Mouse (Mus musculus) MEL (cell line): ENCODE results near the gene Tex44. TPM values are rescaled to one million over a fixed set of nuclear protein-coding genes. Genes with fewer than 3 reads are reported as not detected.

ENCODE experiments used
- DNase-seq: peaks from one replicate; pipeline ENCODE4 v3.0.0; 2011; ENCODE audit warnings: low read depth, low spot score
- H3K27ac ChIP-seq: 2 replicates; pipeline ENCODE4 v1.5.1; 2012; ENCODE audit warnings: low read depth, mild to moderate bottlenecking, control low read depth, low read length, moderate library complexity; ENCODE audit not compliant: control insufficient read depth
- H3K27me3 ChIP-seq, 2 experiments: fragments of 150-350 bp in 1 of 2; sonication (generic) in 1 of 2; 2 replicates each; pipeline ENCODE4 v1.6.1; 2012; ENCODE audit warnings: low read length in 2 of 2, mild to moderate bottlenecking in 2 of 2, improper control_type of control experiment in 1 of 2, moderate library complexity in 1 of 2; ENCODE audit not compliant: insufficient read depth in 2 of 2, control insufficient read depth in 1 of 2
- H3K36me3 ChIP-seq, 2 experiments: 2 replicates each; pipeline ENCODE4 v1.6.1; 2012 to 2014; ENCODE audit warnings: low read length in 2 of 2, improper control_type of control experiment in 1 of 2, inconsistent platforms in 1 of 2, mild to moderate bottlenecking in 1 of 2; ENCODE audit not compliant: insufficient read depth in 2 of 2, control insufficient read depth in 1 of 2
- H3K4me1 ChIP-seq, 2 experiments: fragments of 150-350 bp in 1 of 2; sonication (generic) in 1 of 2; 2 replicates each; pipeline ENCODE4 v1.6.1; 2012; ENCODE audit warnings: low read length in 2 of 2, improper control_type of control experiment in 1 of 2, mild to moderate bottlenecking in 1 of 2; ENCODE audit not compliant: insufficient read depth in 2 of 2, control insufficient read depth in 1 of 2
- H3K4me3 ChIP-seq, 2 experiments: fragments of 150-350 bp in 1 of 2; sonication (generic) in 1 of 2; 2 replicates each; pipeline ENCODE4 v1.5.1; 2012; ENCODE audit warnings: low read depth in 2 of 2, low read length in 2 of 2, mild to moderate bottlenecking in 2 of 2, moderate library complexity in 2 of 2, control low read depth in 1 of 2, improper control_type of control experiment in 1 of 2; ENCODE audit not compliant: control insufficient read depth in 1 of 2, insufficient read depth in 1 of 2
- H3K79me2 ChIP-seq: 2 replicates; pipeline ENCODE4 v1.6.1; 2012; ENCODE audit warnings: mild to moderate bottlenecking, low read length, moderate library complexity; ENCODE audit not compliant: control insufficient read depth, poor library complexity, insufficient read depth
- H3K9ac ChIP-seq: 2 replicates; pipeline ENCODE4 v1.6.1; 2012; ENCODE audit warnings: low read depth, mild to moderate bottlenecking, control low read depth, low read length, moderate library complexity; ENCODE audit not compliant: control insufficient read depth, poor library complexity, severe bottlenecking
- H3K9me3 ChIP-seq: fragments of 150-350 bp; sonication (generic); replicated peaks from 2 replicates; pipeline ENCODE4 v1.6.1; 2012; ENCODE audit warnings: mild to moderate bottlenecking, low read length, improper control_type of control experiment, moderate library complexity; ENCODE audit not compliant: insufficient read depth
- BHLHE40 ChIP-seq: IDR thresholded peaks from 2 replicates; pipeline ENCODE4 v1.6.1; 2012; ENCODE audit warnings: low read depth, mild to moderate bottlenecking, inconsistent platforms, low read length, improper control_type of control experiment, borderline replicate concordance
- CHD1 ChIP-seq: IDR thresholded peaks from 2 replicates; pipeline ENCODE4 v1.6.1; 2012; ENCODE audit warnings: low read depth, mild to moderate bottlenecking, inconsistent platforms, low read length, improper control_type of control experiment
- CTCF ChIP-seq, 3 experiments: IDR thresholded peaks in 2 of 3; conservative IDR thresholded peaks in 1 of 3; 2 replicates each; pipeline ENCODE4 v1.5.1; 2011 to 2012; ENCODE audit warnings: low read length in 3 of 3, low read depth in 2 of 3, mild to moderate bottlenecking in 2 of 3, improper control_type of control experiment in 1 of 3, inconsistent platforms in 1 of 3, mixed read lengths in 1 of 3, moderate library complexity in 1 of 3; ENCODE audit not compliant: control insufficient read depth in 1 of 3, insufficient read depth in 1 of 3, poor library complexity in 1 of 3, severe bottlenecking in 1 of 3
- EP300 ChIP-seq, 2 experiments: IDR thresholded peaks; 2 replicates each; pipeline ENCODE4 v1.6.1; 2011; ENCODE audit warnings: improper control_type of control experiment in 2 of 2, low read length in 2 of 2, low read depth in 1 of 2, mild to moderate bottlenecking in 1 of 2
- GABPA ChIP-seq: IDR thresholded peaks from 2 replicates; pipeline ENCODE4 v1.6.1; 2012; ENCODE audit warnings: low read depth, mild to moderate bottlenecking, inconsistent platforms, low read length, improper control_type of control experiment, moderate library complexity
- GATA1 ChIP-seq: IDR thresholded peaks from 2 replicates; pipeline ENCODE4 v1.6.1; 2011; ENCODE audit warnings: low read depth, low read length, improper control_type of control experiment
- MAFK ChIP-seq: IDR thresholded peaks from 2 replicates; pipeline ENCODE4 v1.6.1; 2011; ENCODE audit warnings: low read depth, mild to moderate bottlenecking, low read length, improper control_type of control experiment, borderline replicate concordance
- MAZ ChIP-seq: IDR thresholded peaks from 2 replicates; pipeline ENCODE4 v1.6.1; 2012; ENCODE audit warnings: low read depth, mild to moderate bottlenecking, inconsistent platforms, low read length, improper control_type of control experiment
- MEF2A ChIP-seq: IDR thresholded peaks from 2 replicates; pipeline ENCODE4 v1.6.1; 2014; ENCODE audit warnings: low read depth, mild to moderate bottlenecking, inconsistent platforms, low read length, improper control_type of control experiment; ENCODE audit not compliant: poor library complexity, insufficient replicate concordance, severe bottlenecking; ENCODE audit errors: extremely low read depth
- NRF1 ChIP-seq: IDR thresholded peaks from 2 replicates; pipeline ENCODE4 v1.6.1; 2014; ENCODE audit warnings: low read depth, mild to moderate bottlenecking, inconsistent platforms, low read length, improper control_type of control experiment, moderate library complexity; ENCODE audit not compliant: poor library complexity, insufficient read depth, severe bottlenecking
- POLR2AphosphoS2 ChIP-seq: IDR thresholded peaks from 2 replicates; pipeline ENCODE4 v1.6.1; 2011; ENCODE audit warnings: low read length, improper control_type of control experiment
- RCOR1 ChIP-seq: IDR thresholded peaks from 2 replicates; pipeline ENCODE4 v1.6.1; 2012; ENCODE audit warnings: low read depth, mild to moderate bottlenecking, inconsistent platforms, low read length, improper control_type of control experiment
- UBTF ChIP-seq: IDR thresholded peaks from 2 replicates; pipeline ENCODE4 v1.6.1; 2012; ENCODE audit warnings: low read depth, mild to moderate bottlenecking, inconsistent platforms, low read length, improper control_type of control experiment, moderate library complexity, borderline replicate concordance; ENCODE audit not compliant: insufficient read depth
- polyA plus RNA-seq, 2 experiments: library from polyadenylated mRNA; stranded (reverse) in 1 of 2; unstranded in 1 of 2; fragments of >175 nt in 1 of 2; fragments of >200 nt in 1 of 2; gene quantifications; 2 replicates each; pipeline versions ENCODE4 v1.2.1 to v1.2.4; 2012; ENCODE audit warnings: low replicate concordance in 2 of 2, low read depth in 1 of 2; ENCODE audit not compliant: insufficient read length in 2 of 2, insufficient read depth in 1 of 2, missing spikeins in 1 of 2
- total RNA-seq: library from RNA; depleted of rRNA; stranded (reverse); fragments of 300-350 nt; gene quantifications from 2 replicates; pipeline ENCODE4 v1.2.3, GENCODE M21; 2012

Gene Tex44
- total and polyA plus RNA-seq, 3 experiments = not detected

GRCm38 (mm10) chr1:86409476-86409875, 16.7 kb upstream of the Tex44 start:
- no peak for DNase-seq
- H3K4me3 ChIP-seq = no peak overlapping the region
- TF ChIP-seq GABPA (no peak), BHLHE40 (no peak), UBTF (no peak), MEF2A (no peak), EP300 (IDR thresholded peaks at IDR 0.05; ENCODE audit: low read depth in 1 of 2, low read length in 2 of 2) (no peak), CHD1 (no peak), NRF1 (no peak), MAZ (no peak), CTCF (IDR thresholded peaks at IDR 0.05 in 2 of 3, conservative IDR thresholded peaks at IDR 0.05 in 1 of 3; ENCODE audit: control insufficient read depth in 1 of 3, insufficient read depth in 1 of 3, low read depth in 2 of 3, low read length in 3 of 3, poor library complexity in 1 of 3, severe bottlenecking in 1 of 3) (no peak), POLR2AphosphoS2 (no peak), MAFK (no peak)
- H3K36me3 ChIP-seq = peaks cover 0 to 6% of the 10 kb centered on the region in 2 experiments; a peak in 2 of 4 replicates
- H3K79me2 ChIP-seq = no peaks in the 10 kb centered on the region
- no peak overlapping the region for H3K27ac ChIP-seq
- H3K27me3 ChIP-seq = no peaks in the 10 kb centered on the region
- no peaks in the 10 kb centered on the region for H3K9me3 ChIP-seq
- peaks cover 3 to 10% of the 10 kb centered on the region in 2 experiments; a peak in 3 of 4 replicates for H3K4me1 ChIP-seq
- no peak overlapping the region for H3K9ac ChIP-seq

- H3K4me3 ChIP-seq = peak overlapping the region in 1 of 2 experiments; percentile 26; a peak in 1 of 4 replicates
- no peak for DNase-seq
- peaks cover 5 to 31% of the 10 kb centered on the region in 2 experiments for H3K4me1 ChIP-seq
- peak overlapping the region; percentile 15 for H3K9ac ChIP-seq
- TF ChIP-seq RCOR1 = no peak
- TF ChIP-seq BHLHE40 = peak; percentile 86
- H3K9me3 ChIP-seq = no peaks in the 10 kb centered on the region
- no peaks in the 10 kb centered on the region for H3K79me2 ChIP-seq
- H3K27ac ChIP-seq = peak overlapping the region; percentile 17; the same call in 1 of the 2 replicates
- no peaks in the 10 kb centered on the region for H3K27me3 ChIP-seq
- H3K36me3 ChIP-seq = peaks cover 0 to 9% of the 10 kb centered on the region in 2 experiments; a peak in 2 of 4 replicates
Observed at GRCm38 (mm10) chr1:86414715-86415114, 11.4 kb upstream of the Tex44 start.

- no peaks in the 10 kb centered on the region for H3K9me3 ChIP-seq
- H3K4me3 ChIP-seq = peak overlapping the region; percentile 5 to 26; a peak in 2 of 4 replicates
- H3K79me2 ChIP-seq = no peaks in the 10 kb centered on the region
- peak overlapping the region; percentile 15 for H3K9ac ChIP-seq
- H3K4me1 ChIP-seq = peaks cover 5 to 31% of the 10 kb centered on the region in 2 experiments
- peaks cover 0 to 9% of the 10 kb centered on the region in 2 experiments; a peak in 2 of 4 replicates for H3K36me3 ChIP-seq
- DNase-seq = peak; percentile 65
- TF ChIP-seq BHLHE40 (no peak), EP300 (IDR thresholded peaks at IDR 0.05; ENCODE audit: low read depth in 1 of 2, low read length in 2 of 2) (peak; percentile 26 to 65; a peak in 3 of 4 replicates), GATA1 (peak; percentile 40; the same call in 1 of the 2 replicates), MAFK (no peak)
- H3K27me3 ChIP-seq = no peaks in the 10 kb centered on the region
- H3K27ac ChIP-seq = peak overlapping the region; percentile 36; the same call in 1 of the 2 replicates
Observed at GRCm38 (mm10) chr1:86415144-86415543, 11.0 kb upstream of the Tex44 start.
